Mouse (Mus musculus) forebrain, embryonic 14.5 days (tissue): ENCODE data around the gene Pon1. TPM values are rescaled to one million over a fixed set of nuclear protein-coding genes. Genes with fewer than 3 reads are reported as not detected.

Experiments
- ATAC-seq: fragments of 200-750 bp; cut with Nextera tagmentation; 2 replicates; pipeline ENCODE4 v1.8.0; 2017; ENCODE audit warnings: mild to moderate bottlenecking, moderate library complexity
- DNase-seq: peaks from one replicate; pipeline ENCODE4 v3.0.0-alpha.2; 2015; ENCODE audit warnings: low spot score
- H3K27ac ChIP-seq: fragments of 300-500 bp; sonication (generic); 2 replicates; pipeline ENCODE4 v1.5.1; 2014; ENCODE audit warnings: low read depth, mild to moderate bottlenecking, control low read depth, low read length, moderate library complexity
- H3K27me3 ChIP-seq: fragments of 300-500 bp; sonication (generic); replicated peaks from 2 replicates; pipeline ENCODE4 v1.6.1; 2014; ENCODE audit warnings: low read length, control low read depth, mixed read lengths; ENCODE audit not compliant: control insufficient read depth, insufficient read depth
- H3K36me3 ChIP-seq: fragments of 300-500 bp; sonication (generic); 2 replicates; pipeline ENCODE4 v1.6.1; 2014; ENCODE audit warnings: low read length, control low read depth; ENCODE audit not compliant: control insufficient read depth, insufficient read depth
- H3K4me1 ChIP-seq: fragments of 300-500 bp; sonication (generic); 2 replicates; pipeline ENCODE4 v1.6.1; 2014; ENCODE audit warnings: antibody characterized with exemption, low read length, control low read depth; ENCODE audit not compliant: control insufficient read depth, insufficient read depth
- H3K4me2 ChIP-seq: fragments of 300-500 bp; sonication (generic); 2 replicates; pipeline ENCODE4 v1.6.1; 2014; ENCODE audit warnings: mild to moderate bottlenecking, control low read depth, low read length
- H3K4me3 ChIP-seq: fragments of 300-500 bp; sonication (generic); 2 replicates; pipeline ENCODE4 v1.5.1; 2014; ENCODE audit warnings: low read depth, low read length, control low read depth
- H3K9ac ChIP-seq: fragments of 300-500 bp; sonication (generic); 2 replicates; pipeline ENCODE4 v1.6.1; 2014; ENCODE audit warnings: mild to moderate bottlenecking, low read length, control low read depth, moderate library complexity
- H3K9me3 ChIP-seq: fragments of 300-500 bp; sonication (generic); replicated peaks from 2 replicates; pipeline ENCODE4 v1.6.1; 2016; ENCODE audit warnings: low read length, control low read depth, mixed read lengths; ENCODE audit not compliant: control insufficient read depth
- WGBS: fragments of 180-500 bp; shearing (Covaris S2); extraction: QIAGEN DNeasy Blood & Tissue Kit; methylation state at CpG from one replicate; pipeline ENCODE4 v1.1.7; 2014; 5-methylcytosine and 5-hydroxymethylcytosine counted together
- polyA plus RNA-seq: library from polyadenylated mRNA; unstranded; fragments of >200 nt; fragmentation: Nextera tagmentation; extraction: Ambion mirVana; gene quantifications from 2 replicates; pipeline ENCODE4 v1.2.1, GENCODE M21; 2014

The Pon1 gene
- polyA plus RNA-seq, 1 experiment from 2014 or later: 0.28 TPM

GRCm38 (mm10) chr6:5222080-5222479 lies 28.3 kb upstream of the Pon1 start:
- Histone ChIP-seq H3K4me3 (no peak overlapping the region), H3K4me1 (no peaks in the 10 kb centered on the region), H3K9me3 (no peaks in the 10 kb centered on the region), H3K4me2 (no peak overlapping the region), H3K27ac (no peak overlapping the region), H3K9ac (no peak overlapping the region), H3K27me3 (no peaks in the 10 kb centered on the region), H3K36me3 (no peaks in the 10 kb centered on the region)
- DNase-seq (no peak), ATAC-seq (no peak)
- WGBS: 66% methylated on average over 3 of the region's 3 CpGs

GRCm38 (mm10) chr6:5218190-5218589 lies 24.4 kb upstream of the Pon1 start:
- Histone ChIP-seq H3K9ac (no peak overlapping the region), H3K27me3 (no peaks in the 10 kb centered on the region), H3K27ac (no peak overlapping the region), H3K36me3 (no peaks in the 10 kb centered on the region), H3K4me1 (no peaks in the 10 kb centered on the region), H3K9me3 (no peaks in the 10 kb centered on the region), H3K4me3 (no peak overlapping the region), H3K4me2 (no peak overlapping the region)
- no peak for ATAC-seq
- DNase-seq: no peak
- 90% methylated on average over 4 of the region's 4 CpGs for WGBS

- Histone ChIP-seq H3K4me1 (no peaks in the 10 kb centered on the region), H3K9me3 (no peaks in the 10 kb centered on the region), H3K4me3 (no peak overlapping the region), H3K27ac (no peak overlapping the region), H3K36me3 (no peaks in the 10 kb centered on the region), H3K9ac (no peak overlapping the region), H3K27me3 (no peaks in the 10 kb centered on the region), H3K4me2 (no peak overlapping the region)
- WGBS: 80% methylated on average over 2 of the region's 2 CpGs
- ATAC-seq: no peak
- no peak for DNase-seq
Measured at GRCm38 (mm10) chr6:5207817-5208216, 14.1 kb upstream of the Pon1 start.

GRCm38 (mm10) chr6:5199916-5200315 lies 6.2 kb upstream of the Pon1 start:
- H3K4me3 ChIP-seq: no peak overlapping the region
- 91% methylated on average over 3 of the region's 3 CpGs for WGBS
- H3K36me3 ChIP-seq: no peaks in the 10 kb centered on the region
- H3K27me3 ChIP-seq: no peaks in the 10 kb centered on the region
- H3K9ac ChIP-seq: no peak overlapping the region
- H3K4me1 ChIP-seq: no peaks in the 10 kb centered on the region
- DNase-seq: no peak
- no peak overlapping the region for H3K27ac ChIP-seq
- H3K4me2 ChIP-seq: no peak overlapping the region
- no peaks in the 10 kb centered on the region for H3K9me3 ChIP-seq
- no peak for ATAC-seq

GRCm38 (mm10) chr6:5199376-5199905 lies 5.7 kb upstream of the Pon1 start:
- Histone ChIP-seq H3K36me3 (no peaks in the 10 kb centered on the region), H3K27ac (no peak overlapping the region), H3K9me3 (no peaks in the 10 kb centered on the region), H3K27me3 (no peaks in the 10 kb centered on the region), H3K4me1 (no peaks in the 10 kb centered on the region), H3K4me2 (no peak overlapping the region), H3K9ac (no peak overlapping the region), H3K4me3 (no peak overlapping the region)
- DNase-seq (no peak), ATAC-seq (no peak)
- 84% methylated on average over 8 of the region's 8 CpGs for WGBS

- H3K27me3 ChIP-seq: no peaks in the 10 kb centered on the region
- H3K4me1 ChIP-seq: no peaks in the 10 kb centered on the region
- no peaks in the 10 kb centered on the region for H3K36me3 ChIP-seq
- H3K27ac ChIP-seq: no peak overlapping the region
- H3K4me2 ChIP-seq: no peak overlapping the region
- H3K9ac ChIP-seq: no peak overlapping the region
- 93% methylated on average over 5 of the region's 5 CpGs for WGBS
- DNase-seq: no peak
- H3K4me3 ChIP-seq: no peak overlapping the region
- ATAC-seq: no peak
- no peaks in the 10 kb centered on the region for H3K9me3 ChIP-seq
Measured at GRCm38 (mm10) chr6:5198590-5198989, 4.8 kb upstream of the Pon1 start.

- H3K4me1 ChIP-seq: no peaks in the 10 kb centered on the region
- no peaks in the 10 kb centered on the region for H3K27me3 ChIP-seq
- no peak overlapping the region for H3K4me3 ChIP-seq
- H3K27ac ChIP-seq: no peak overlapping the region
- 90% methylated on average over 4 of the region's 4 CpGs for WGBS
- H3K36me3 ChIP-seq: no peaks in the 10 kb centered on the region
- no peak overlapping the region for H3K9ac ChIP-seq
- no peak overlapping the region for H3K4me2 ChIP-seq
- no peaks in the 10 kb centered on the region for H3K9me3 ChIP-seq
- DNase-seq (no peak), ATAC-seq (no peak)
Measured at GRCm38 (mm10) chr6:5190761-5191160, 3.0 kb downstream of the Pon1 start.

- H3K4me1 ChIP-seq: no peaks in the 10 kb centered on the region
- H3K36me3 ChIP-seq: no peaks in the 10 kb centered on the region
- 83% methylated on average over 4 of the region's 4 CpGs for WGBS
- H3K9me3 ChIP-seq: no peaks in the 10 kb centered on the region
- no peak overlapping the region for H3K4me3 ChIP-seq
- H3K27ac ChIP-seq: no peak overlapping the region
- DNase-seq (no peak), ATAC-seq (no peak)
- H3K4me2 ChIP-seq: no peak overlapping the region
- no peak overlapping the region for H3K9ac ChIP-seq
- no peaks in the 10 kb centered on the region for H3K27me3 ChIP-seq
Measured at GRCm38 (mm10) chr6:5189507-5189906, 4.2 kb downstream of the Pon1 start.

- no peaks in the 10 kb centered on the region for H3K36me3 ChIP-seq
- 90% methylated on average over 6 of the region's 6 CpGs for WGBS
- H3K27ac ChIP-seq: no peak overlapping the region
- H3K9me3 ChIP-seq: no peaks in the 10 kb centered on the region
- H3K4me3 ChIP-seq: no peak overlapping the region
- H3K9ac ChIP-seq: no peak overlapping the region
- ATAC-seq (no peak), DNase-seq (no peak)
- H3K4me1 ChIP-seq: no peaks in the 10 kb centered on the region
- H3K27me3 ChIP-seq: no peaks in the 10 kb centered on the region
- H3K4me2 ChIP-seq: no peak overlapping the region
Measured at GRCm38 (mm10) chr6:5188938-5189337, 4.8 kb downstream of the Pon1 start.
